Mouse (Mus musculus): Measurements from ENCODE around the gene Plk2. TPM values are rescaled to one million over a fixed set of nuclear protein-coding genes. Genes with fewer than 3 reads are reported as not detected.

The Plk2 gene
- total and polyA plus RNA-seq, 3 experiments, result 0.11 TPM; not detected in 2

- H3K4me3 ChIP-seq (ENCODE audit: low read depth, low read length), result peak overlapping the region; percentile 33; the same call in 1 of the 2 replicates
Observed at GRCm38 (mm10) chr13:110395179-110395794, 441 bp downstream of the Plk2 start.

GRCm38 (mm10) chr13:110395916-110396685 is 1.3 kb downstream of the Plk2 start:
- no peak for DNase-seq (ENCODE audit: low spot score)
- TF ChIP-seq POLR2AphosphoS5 (IDR thresholded peaks at IDR 0.05; ENCODE audit: insufficient replicate concordance, low read depth, low read length), result no peak
- TF ChIP-seq GATA1 (IDR thresholded peaks at IDR 0.05; ENCODE audit: borderline replicate concordance, low read length), result no peak
- no peak for TF ChIP-seq GATA2 (IDR thresholded peaks at IDR 0.05; ENCODE audit: borderline replicate concordance, low read depth, low read length)
- no peak for TF ChIP-seq CTCF (IDR thresholded peaks at IDR 0.05; ENCODE audit: low read depth, low read length)
- Histone ChIP-seq H3K4me3 (ENCODE audit: low read depth, low read length) (no peak overlapping the region), H3K9me3 (replicated peaks) (peaks cover 45% of the 10 kb centered on the region), H3K27me3 (ENCODE audit: insufficient read depth, low read length) (no peaks in the 10 kb centered on the region), H3K4me1 (ENCODE audit: insufficient read depth, low read depth, low read length) (no peaks in the 10 kb centered on the region), H3K36me3 (replicated peaks) (no peaks in the 10 kb centered on the region)
- ATAC-seq (ENCODE audit: extremely low read depth, insufficient number of reproducible peaks, low FRiP score, poor library complexity, severe bottlenecking), result no peak

More at GRCm38 (mm10) chr13:110395179-110395794, 441 bp downstream of the Plk2 start:
- no peaks in the 10 kb centered on the region for H3K27me3 ChIP-seq (ENCODE audit: insufficient read depth, low read length)
- TF ChIP-seq GATA2 (IDR thresholded peaks at IDR 0.05; ENCODE audit: borderline replicate concordance, low read depth, low read length) (no peak), POLR2AphosphoS5 (IDR thresholded peaks at IDR 0.05; ENCODE audit: insufficient replicate concordance, low read depth, low read length) (no peak), GATA1 (IDR thresholded peaks at IDR 0.05; ENCODE audit: borderline replicate concordance, low read length) (no peak)
- DNase-seq (ENCODE audit: low spot score) (no peak), ATAC-seq (ENCODE audit: extremely low read depth, insufficient number of reproducible peaks, low FRiP score, poor library complexity, severe bottlenecking) (no peak)
- no peaks in the 10 kb centered on the region for H3K36me3 ChIP-seq (replicated peaks)
- no peaks in the 10 kb centered on the region for H3K4me1 ChIP-seq (ENCODE audit: insufficient read depth, low read depth, low read length)
- H3K9me3 ChIP-seq (replicated peaks), result peaks cover 45% of the 10 kb centered on the region

DNA sequence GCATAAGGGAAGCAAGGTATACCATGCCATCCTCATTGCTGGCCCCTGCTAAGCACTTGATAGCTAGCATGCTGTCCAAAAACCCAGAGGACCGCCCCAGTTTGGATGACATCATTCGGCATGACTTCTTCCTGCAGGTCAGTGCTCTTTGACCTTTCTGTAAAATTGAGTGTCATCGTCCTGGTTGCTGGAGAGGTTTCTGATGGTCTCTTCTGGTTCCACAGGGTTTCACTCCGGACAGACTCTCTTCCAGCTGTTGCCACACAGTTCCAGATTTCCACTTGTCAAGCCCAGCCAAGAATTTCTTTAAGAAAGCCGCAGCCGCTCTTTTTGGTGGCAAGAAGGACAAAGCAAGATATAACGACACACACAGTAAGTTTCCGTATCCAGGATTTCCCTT is 2.9 kb downstream of the Plk2 start:
- Histone ChIP-seq H3K36me3 (replicated peaks) (no peaks in the 10 kb centered on the region), H3K4me1 (ENCODE audit: insufficient read depth, low read depth, low read length) (no peaks in the 10 kb centered on the region), H3K4me3 (ENCODE audit: low read depth, low read length) (no peak overlapping the region), H3K9me3 (replicated peaks) (peaks cover 42% of the 10 kb centered on the region), H3K27me3 (ENCODE audit: insufficient read depth, low read length) (no peaks in the 10 kb centered on the region)
- ATAC-seq (ENCODE audit: extremely low read depth, insufficient number of reproducible peaks, low FRiP score, poor library complexity, severe bottlenecking) (no peak), DNase-seq (ENCODE audit: low spot score) (no peak)
- TF ChIP-seq CTCF (IDR thresholded peaks at IDR 0.05; ENCODE audit: low read depth, low read length), result no peak
- no peak for TF ChIP-seq GATA1 (IDR thresholded peaks at IDR 0.05; ENCODE audit: borderline replicate concordance, low read length)
- no peak for TF ChIP-seq TAL1 (conservative IDR thresholded peaks at IDR 0.05; ENCODE audit: low read depth, low read length)
- no peak for TF ChIP-seq POLR2AphosphoS5 (IDR thresholded peaks at IDR 0.05; ENCODE audit: insufficient replicate concordance, low read depth, low read length)
- no peak for TF ChIP-seq GATA2 (IDR thresholded peaks at IDR 0.05; ENCODE audit: borderline replicate concordance, low read depth, low read length)

- H3K4me1 ChIP-seq (ENCODE audit: insufficient read depth, low read depth, low read length), result no peaks in the 10 kb centered on the region
- DNase-seq (ENCODE audit: low spot score) (no peak), ATAC-seq (ENCODE audit: extremely low read depth, insufficient number of reproducible peaks, low FRiP score, poor library complexity, severe bottlenecking) (no peak)
- no peak for TF ChIP-seq TAL1 (conservative IDR thresholded peaks at IDR 0.05; ENCODE audit: low read depth, low read length)
- no peak for TF ChIP-seq GATA2 (IDR thresholded peaks at IDR 0.05; ENCODE audit: borderline replicate concordance, low read depth, low read length)
- no peak for TF ChIP-seq CTCF (IDR thresholded peaks at IDR 0.05; ENCODE audit: low read depth, low read length)
- no peak for TF ChIP-seq POLR2AphosphoS5 (IDR thresholded peaks at IDR 0.05; ENCODE audit: insufficient replicate concordance, low read depth, low read length)
- no peak for TF ChIP-seq GATA1 (IDR thresholded peaks at IDR 0.05; ENCODE audit: borderline replicate concordance, low read length)
- no peak overlapping the region for H3K4me3 ChIP-seq (ENCODE audit: low read depth, low read length)
- H3K27me3 ChIP-seq (ENCODE audit: insufficient read depth, low read length), result no peaks in the 10 kb centered on the region
- H3K9me3 ChIP-seq (replicated peaks), result peaks cover 41% of the 10 kb centered on the region
- no peaks in the 10 kb centered on the region for H3K36me3 ChIP-seq (replicated peaks)
Observed at GRCm38 (mm10) chr13:110398513-110399270, 3.8 kb downstream of the Plk2 start.

DNA sequence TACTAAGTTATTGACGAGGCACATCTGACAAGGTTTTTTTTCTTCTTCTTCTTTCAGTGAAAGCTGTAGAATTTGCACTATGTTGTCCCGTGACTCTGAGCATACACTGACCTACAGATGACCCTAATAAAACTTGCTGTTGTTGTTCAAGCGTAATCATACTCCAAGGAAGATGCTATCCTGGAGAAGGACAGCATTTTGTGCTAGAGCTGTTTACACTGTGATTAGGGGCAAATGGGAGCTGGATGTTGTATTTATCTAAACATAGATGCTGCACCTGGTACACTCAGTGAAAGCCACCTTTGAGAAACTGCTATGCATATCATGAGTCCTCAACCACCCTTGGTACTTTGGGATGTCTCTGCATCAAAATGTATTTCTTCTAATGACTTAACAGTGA is 6.6 kb downstream of the Plk2 start:
- no peak for DNase-seq (ENCODE audit: low spot score)
- no peak overlapping the region for H3K4me3 ChIP-seq (ENCODE audit: low read depth, low read length)
- H3K4me1 ChIP-seq (ENCODE audit: insufficient read depth, low read depth, low read length), result no peaks in the 10 kb centered on the region
- no peaks in the 10 kb centered on the region for H3K36me3 ChIP-seq (replicated peaks)
- no peak for ATAC-seq (ENCODE audit: extremely low read depth, insufficient number of reproducible peaks, low FRiP score, poor library complexity, severe bottlenecking)
- H3K27me3 ChIP-seq (ENCODE audit: insufficient read depth, low read length), result no peaks in the 10 kb centered on the region
- H3K9me3 ChIP-seq (replicated peaks), result peaks cover 23% of the 10 kb centered on the region
- TF ChIP-seq CTCF (IDR thresholded peaks at IDR 0.05; ENCODE audit: low read depth, low read length) (no peak), POLR2AphosphoS5 (IDR thresholded peaks at IDR 0.05; ENCODE audit: insufficient replicate concordance, low read depth, low read length) (no peak), GATA2 (IDR thresholded peaks at IDR 0.05; ENCODE audit: borderline replicate concordance, low read depth, low read length) (no peak), TAL1 (conservative IDR thresholded peaks at IDR 0.05; ENCODE audit: low read depth, low read length) (no peak), GATA1 (IDR thresholded peaks at IDR 0.05; ENCODE audit: borderline replicate concordance, low read length) (no peak)

- no peaks in the 10 kb centered on the region for H3K36me3 ChIP-seq (replicated peaks)
- no peaks in the 10 kb centered on the region for H3K27me3 ChIP-seq (ENCODE audit: insufficient read depth, low read length)
- H3K4me1 ChIP-seq (ENCODE audit: insufficient read depth, low read depth, low read length), result no peaks in the 10 kb centered on the region
- peaks cover 23% of the 10 kb centered on the region for H3K9me3 ChIP-seq (replicated peaks)
- no peak overlapping the region for H3K4me3 ChIP-seq (ENCODE audit: low read depth, low read length)
- TF ChIP-seq POLR2AphosphoS5 (IDR thresholded peaks at IDR 0.05; ENCODE audit: insufficient replicate concordance, low read depth, low read length), result no peak
- no peak for TF ChIP-seq CTCF (IDR thresholded peaks at IDR 0.05; ENCODE audit: low read depth, low read length)
- no peak for TF ChIP-seq GATA1 (IDR thresholded peaks at IDR 0.05; ENCODE audit: borderline replicate concordance, low read length)
- no peak for TF ChIP-seq GATA2 (IDR thresholded peaks at IDR 0.05; ENCODE audit: borderline replicate concordance, low read depth, low read length)
- TF ChIP-seq TAL1 (conservative IDR thresholded peaks at IDR 0.05; ENCODE audit: low read depth, low read length), result no peak
- DNase-seq (ENCODE audit: low spot score), result no peak
- ATAC-seq (ENCODE audit: extremely low read depth, insufficient number of reproducible peaks, low FRiP score, poor library complexity, severe bottlenecking), result no peak
Observed at GRCm38 (mm10) chr13:110401877-110402276, 7.0 kb downstream of the Plk2 start.

Data from G1E (cell line).